In the genomic region with DNA sequence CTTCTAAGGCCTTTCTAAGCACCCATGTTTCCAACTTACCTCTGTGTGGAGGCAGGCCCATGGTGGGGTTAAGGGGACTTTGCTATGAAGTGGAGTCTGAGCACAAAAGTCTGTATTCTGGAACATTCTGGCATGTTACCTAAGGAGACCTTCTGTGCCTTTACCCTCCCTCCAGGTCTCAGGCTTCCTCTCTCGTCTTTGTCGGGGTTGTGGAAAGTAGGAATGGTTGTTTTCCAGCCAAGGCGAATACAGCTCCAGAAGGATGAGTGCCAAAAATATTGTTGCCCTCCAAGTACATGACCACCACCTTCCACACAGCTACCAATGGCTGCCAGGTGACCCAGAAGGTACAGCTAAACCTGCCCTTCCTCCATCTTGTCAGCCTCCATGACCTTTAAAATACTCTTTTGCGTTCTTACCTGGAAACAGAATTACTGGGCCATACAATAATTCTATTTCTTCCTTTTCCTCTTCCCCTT, we compare ENCODE assay signal across 17 mouse cellular contexts. TPM values are rescaled to one million over a fixed set of nuclear protein-coding genes. Genes with fewer than 3 reads are reported as not detected.
DNase-seq lines count a peak whose midpoint lies in the region; TF ChIP-seq lines count a peak whose summit lies in the region.
"Had no signal": no experiment of that assay in that cellular context is flagged by ENCODE, and none has a peak within 500 bp of the region (broad histone marks: within the 10 kb centered on the region; RNA-seq: fewer than 3 reads in every experiment).

No protein-coding gene starts in this region.

- no peak for TF ChIP-seq POLR2A in spleen, adult 2 months (IDR thresholded peaks at IDR 0.05; ENCODE audit: low read depth, low read length)
- no peak for TF ChIP-seq POLR2A in CH12.LX (IDR thresholded peaks at IDR 0.05; ENCODE audit: low read depth, low read length)
- TF ChIP-seq POLR2A in cerebellum, adult 2 months (IDR thresholded peaks at IDR 0.05; ENCODE audit: borderline replicate concordance, insufficient read depth, low read length) = no peak

- TF ChIP-seq EP300 in CH12.LX (IDR thresholded peaks at IDR 0.05; ENCODE audit: low read length) = no peak

- H3K9ac ChIP-seq in CH12.LX (ENCODE audit: insufficient read depth, low read depth) = no peak overlapping the region
- H3K9ac ChIP-seq: embryonic facial prominence, embryonic 12.5 days; forebrain, embryonic 15.5 days; heart, embryonic 15.5 days; hindbrain, embryonic 15.5 days had no signal

- intact Hi-C loops in left cerebral cortex, adult 2 months (cut with DNase I) = no loop called here

- dilution Hi-C loops in CH12.LX (cut with MboI; ENCODE audit: extremely low pct_ligation_motif_present, extremely low pct_unique_long_range_greater_than_20kb, low sequenced_read_pairs) = no loop called here

- no peak for DNase-seq in spleen, adult 2 months (ENCODE audit: low read depth in 1 of 2, low spot score in 2 of 2)
- no peak for DNase-seq in spleen, postnatal 14 days (ENCODE audit: low spot score in 2 of 2)
- DNase-seq in CH12.LX (ENCODE audit: extremely low read depth) = no peak
- peak; percentile 51 for DNase-seq in naive thymus-derived CD4-positive, alpha-beta T cell, adult 2 months (ENCODE audit: low read depth)
- no peak for DNase-seq in cerebellum, adult 2 months
- no peak for DNase-seq in left cerebral cortex, adult 2 months (ENCODE audit: extremely low spot score in 1 of 2, low spot score in 2 of 2)
- DNase-seq: cerebellum, adult 11 months; cerebellum, adult 9-10 months; cerebellum, postnatal 25 days; gastrocnemius, postnatal 14 days; heart, adult 2 months had no signal

- 75% methylated on average over 4 of the region's 4 CpGs for WGBS in spleen, adult 2 months
- WGBS in cerebellum, adult 2 months = 63% methylated on average over 4 of the region's 4 CpGs

- H3K79me2 ChIP-seq in CH12.LX (replicated peaks; ENCODE audit: control insufficient read depth, extremely low read depth, insufficient read depth, poor library complexity, severe bottlenecking) = no peaks in the 10 kb centered on the region

- H3K27me3 ChIP-seq in spleen, adult 2 months (ENCODE audit: control insufficient read depth, insufficient read depth, low read length) = no peaks in the 10 kb centered on the region
- no peaks in the 10 kb centered on the region for H3K27me3 ChIP-seq in CH12.LX (replicated peaks)
- H3K27me3 ChIP-seq in cerebellum, adult 2 months (ENCODE audit: control insufficient read depth, insufficient read depth, low read length) = no peaks in the 10 kb centered on the region
- H3K27me3 ChIP-seq: embryonic facial prominence, embryonic 12.5 days; forebrain, embryonic 15.5 days; hindbrain, embryonic 15.5 days had no signal

- no peaks in the 10 kb centered on the region for H3K36me3 ChIP-seq in spleen, adult 2 months (ENCODE audit: control insufficient read depth, insufficient read depth, low read length)
- H3K36me3 ChIP-seq in CH12.LX (replicated peaks in 1 of 2; ENCODE audit: control insufficient read depth in 1 of 2, insufficient read depth in 1 of 2, low read length in 1 of 2) = peaks cover 0 to 2% of the 10 kb centered on the region in 2 experiments
- H3K36me3 ChIP-seq: embryonic facial prominence, embryonic 12.5 days; forebrain, embryonic 15.5 days; G1E; heart, embryonic 15.5 days; hindbrain, embryonic 15.5 days had no signal

- in situ Hi-C loops in CH12.LX (cut with MboI; ENCODE audit: low pct_ligation_motif_present, low pct_unique_long_range_greater_than_20kb, low sequenced_read_pairs) = no loop called here

- H3K27ac ChIP-seq in spleen, adult 2 months (ENCODE audit: insufficient read depth, low read length) = peak overlapping the region; percentile 91
- H3K27ac ChIP-seq in CH12.LX (ENCODE audit: insufficient read depth, low read depth) = peak overlapping the region; percentile 97
- H3K27ac ChIP-seq in cerebellum, adult 2 months (ENCODE audit: insufficient read depth, low read length) = no peak overlapping the region
- H3K27ac ChIP-seq in left cerebral cortex, adult 2 months = no peak overlapping the region
- H3K27ac ChIP-seq: embryonic facial prominence, embryonic 12.5 days; forebrain, embryonic 15.5 days; heart, adult 2 months; heart, embryonic 15.5 days; hindbrain, embryonic 15.5 days had no signal

- H3K9me3 ChIP-seq in CH12.LX (replicated peaks; ENCODE audit: low read length) = no peaks in the 10 kb centered on the region
- H3K9me3 ChIP-seq: embryonic facial prominence, embryonic 12.5 days; forebrain, embryonic 15.5 days; G1E; heart, embryonic 15.5 days; hindbrain, embryonic 15.5 days had no signal

- TF ChIP-seq RAD21 in CH12.LX (IDR thresholded peaks at IDR 0.05; ENCODE audit: low read depth, low read length) = no peak

- TF ChIP-seq CTCF in spleen, adult 2 months (IDR thresholded peaks at IDR 0.05; ENCODE audit: extremely low read depth, insufficient read depth, insufficient read length, insufficient replicate concordance) = no peak
- TF ChIP-seq CTCF in CH12.LX (conservative IDR thresholded peaks at IDR 0.05 in 1 of 2, IDR thresholded peaks at IDR 0.05 in 1 of 2; ENCODE audit: low read depth in 2 of 2, low read length in 2 of 2) = no peak
- TF ChIP-seq CTCF in cerebellum, adult 2 months (IDR thresholded peaks at IDR 0.05; ENCODE audit: borderline replicate concordance, insufficient read depth, low read depth, low read length) = no peak
- no peak for TF ChIP-seq CTCF in left cerebral cortex, adult 2 months (IDR thresholded peaks at IDR 0.05)

- H3K4me2 ChIP-seq in CH12.LX (ENCODE audit: insufficient read depth, low read depth, poor library complexity, severe bottlenecking) = no peak overlapping the region; the same call in 1 of the 2 replicates
- H3K4me2 ChIP-seq: embryonic facial prominence, embryonic 12.5 days; forebrain, embryonic 15.5 days; heart, embryonic 11.5 days; heart, embryonic 15.5 days; hindbrain, embryonic 15.5 days had no signal

- H3K4me1 ChIP-seq in spleen, adult 2 months (ENCODE audit: control insufficient read depth, insufficient read depth, insufficient read length) = peaks cover 78% of the 10 kb centered on the region; the same call in 1 of the 2 replicates
- H3K4me1 ChIP-seq in CH12.LX (ENCODE audit: control insufficient read depth in 1 of 2, insufficient read depth in 2 of 2) = peaks cover 60 to 90% of the 10 kb centered on the region in 2 experiments
- H3K4me1 ChIP-seq in cerebellum, adult 2 months (ENCODE audit: control insufficient read depth, insufficient read depth, low read length) = peaks cover 22% of the 10 kb centered on the region

- no peak overlapping the region for H3K4me3 ChIP-seq in spleen, adult 2 months (ENCODE audit: extremely low read depth, insufficient read depth, insufficient read length)
- peak overlapping the region in 1 of 3 experiments; percentile 29 for H3K4me3 ChIP-seq in CH12.LX (replicated peaks in 1 of 3; ENCODE audit: low read depth in 2 of 3, low read length in 2 of 3, poor library complexity in 1 of 3)
- no peak overlapping the region for H3K4me3 ChIP-seq in cerebellum, adult 2 months (replicated peaks; ENCODE audit: insufficient read depth, low read depth, low read length)
- no peak overlapping the region for H3K4me3 ChIP-seq in left cerebral cortex, adult 2 months
- H3K4me3 ChIP-seq: embryonic facial prominence, embryonic 12.5 days; forebrain, embryonic 15.5 days; heart, adult 2 months; heart, embryonic 15.5 days; hindbrain, embryonic 15.5 days had no signal

TF ChIP-seq in CH12.LX, 34 proteins besides CTCF, POLR2A, EP300 and RAD21:
- TF ChIP-seq TBP (conservative IDR thresholded peaks at IDR 0.05; ENCODE audit: low read depth, low read length) (no peak), KAT2A (IDR thresholded peaks at IDR 0.05; ENCODE audit: insufficient replicate concordance, low read length) (no peak), UBTF (IDR thresholded peaks at IDR 0.05; ENCODE audit: low read depth, low read length) (no peak), CHD2 (IDR thresholded peaks at IDR 0.05; ENCODE audit: low read length) (no peak; the same call in 1 of the 2 replicates), TCF12 (IDR thresholded peaks at IDR 0.05; ENCODE audit: low read depth, low read length) (no peak), USF1 (IDR thresholded peaks at IDR 0.05; ENCODE audit: low read depth, low read length) (no peak), E2F4 (IDR thresholded peaks at IDR 0.05; ENCODE audit: insufficient replicate concordance, low read depth, low read length) (no peak), MAFK (IDR thresholded peaks at IDR 0.05; ENCODE audit: insufficient replicate concordance, low read length) (no peak), SIN3A (IDR thresholded peaks at IDR 0.05; ENCODE audit: low read length) (no peak), JUN (IDR thresholded peaks at IDR 0.05; ENCODE audit: insufficient read depth, low read depth, low read length) (no peak), SMC3 (IDR thresholded peaks at IDR 0.05; ENCODE audit: low read depth, low read length) (no peak), HCFC1 (IDR thresholded peaks at IDR 0.05; ENCODE audit: low read depth, low read length) (no peak), JUND (conservative IDR thresholded peaks at IDR 0.05; ENCODE audit: low read depth, low read length) (no peak), ZC3H11A (IDR thresholded peaks at IDR 0.05; ENCODE audit: low read depth, low read length) (no peak), MAX (IDR thresholded peaks at IDR 0.05; ENCODE audit: low read length) (no peak), MAZ (IDR thresholded peaks at IDR 0.05; ENCODE audit: low read depth, low read length) (no peak), MXI1 (IDR thresholded peaks at IDR 0.05; ENCODE audit: low read depth, low read length) (no peak), NELFE (IDR thresholded peaks at IDR 0.05; ENCODE audit: low read depth, low read length) (no peak)

RNA-seq across cellular contexts. Expression of a gene that starts 51.8 kb away (rescaled TPM):
- polyA plus RNA-seq in spleen, adult 2 months (2012; rRNA removed) = 3.1 and 3.6 TPM in 2 replicates
- 20.5 and 20.9 TPM in 2 replicates for total RNA-seq in CH12.LX (2012; rRNA removed)
- total RNA-seq in CH12.LX (2014; rRNA removed) = 41.1 and 41.3 TPM in 2 replicates
- polyA plus RNA-seq in CH12.LX (2012; ENCODE audit: insufficient read length, low read depth) = 96.6 and 104 TPM in 2 replicates
- polyA plus RNA-seq in cerebellum, adult 2 months (2012; rRNA removed) = 24.6 and 26.1 TPM in 2 replicates
- total RNA-seq in left cerebral cortex, adult 2 months (2021) = 10 to 100 TPM; 35.1 to 35.8 TPM

Comparison
In these comparisons a context has a peak if more than half of its experiments do, and no peak if none do; other contexts are left out.
1. H3K27ac ChIP-seq: peak in spleen, adult 2 months (single experiment) and CH12.LX (single experiment); none in cerebellum, adult 2 months (single experiment) and left cerebral cortex, adult 2 months (single experiment).